Mouse (Mus musculus): Measurements from ENCODE around the gene Efcab12. TPM values are rescaled to one million over a fixed set of nuclear protein-coding genes. Genes with fewer than 3 reads are reported as not detected.

Efcab12 gene
- total and polyA plus RNA-seq, 3 experiments = 0.04 to 0.54 (median 0.12) TPM

DNA sequence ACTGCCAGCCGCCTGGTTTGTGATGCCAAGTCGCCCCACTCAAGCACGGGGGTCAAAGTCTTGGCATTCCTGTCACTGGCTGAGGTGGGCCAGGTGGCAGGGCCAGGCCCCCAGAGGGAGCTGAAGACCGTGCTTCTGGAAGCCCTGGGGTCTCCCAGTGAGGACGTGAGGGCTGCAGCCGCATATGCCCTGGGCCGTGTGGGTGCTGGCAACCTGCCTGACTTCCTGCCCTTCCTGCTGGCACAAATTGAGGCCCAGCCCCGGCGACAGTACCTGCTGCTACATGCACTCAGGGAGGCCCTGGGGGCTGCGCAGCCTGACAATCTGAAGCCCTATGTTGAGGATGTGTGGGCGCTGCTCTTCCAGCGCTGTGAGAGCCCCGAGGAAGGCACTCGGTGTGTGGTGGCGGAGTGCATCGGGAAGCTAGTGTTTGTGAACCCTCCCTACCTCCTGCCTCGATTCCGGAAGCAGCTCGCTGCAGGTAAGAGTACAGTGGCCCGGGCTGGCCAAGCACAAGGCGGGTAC lies 45.5 kb downstream of the Efcab12 start:
- Histone ChIP-seq H3K9me3 (replicated peaks; ENCODE audit: low read length) (no peaks in the 10 kb centered on the region), H3K4me2 (ENCODE audit: insufficient read depth, low read depth, poor library complexity, severe bottlenecking) (no peak overlapping the region), H3K27me3 (replicated peaks) (no peaks in the 10 kb centered on the region), H3K9ac (ENCODE audit: insufficient read depth, low read depth) (no peak overlapping the region), H3K4me3 (replicated peaks in 1 of 3; ENCODE audit: low read depth in 2 of 3, low read length in 2 of 3, poor library complexity in 1 of 3) (no peak overlapping the region), H3K79me2 (replicated peaks; ENCODE audit: control insufficient read depth, extremely low read depth, insufficient read depth, poor library complexity, severe bottlenecking) (no peaks in the 10 kb centered on the region), H3K36me3 (replicated peaks in 1 of 2; ENCODE audit: control insufficient read depth in 1 of 2, insufficient read depth in 1 of 2, low read length in 1 of 2) (peaks cover 68 to 97% of the 10 kb centered on the region in 2 experiments), H3K27ac (ENCODE audit: insufficient read depth, low read depth) (no peak overlapping the region), H3K4me1 (ENCODE audit: control insufficient read depth in 1 of 2, insufficient read depth in 2 of 2) (no peaks in the 10 kb centered on the region)
- no peak for DNase-seq (ENCODE audit: extremely low read depth)
- dilution Hi-C loops (cut with MboI; ENCODE audit: extremely low pct_ligation_motif_present, extremely low pct_unique_long_range_greater_than_20kb, low sequenced_read_pairs) = no loop called here
- in situ Hi-C loops (cut with MboI; ENCODE audit: low pct_ligation_motif_present, low pct_unique_long_range_greater_than_20kb, low sequenced_read_pairs) = no loop called here
- no peak for TF ChIP-seq EP300 (IDR thresholded peaks at IDR 0.05; ENCODE audit: low read length)
- TF ChIP-seq MAX (IDR thresholded peaks at IDR 0.05; ENCODE audit: low read length) = no peak
- no peak for TF ChIP-seq BHLHE40 (IDR thresholded peaks at IDR 0.05; ENCODE audit: low read depth, low read length)
- TF ChIP-seq E2F4 (IDR thresholded peaks at IDR 0.05; ENCODE audit: insufficient replicate concordance, low read depth, low read length) = no peak
- no peak for TF ChIP-seq UBTF (IDR thresholded peaks at IDR 0.05; ENCODE audit: low read depth, low read length)
- no peak for TF ChIP-seq ZKSCAN1 (IDR thresholded peaks at IDR 0.05; ENCODE audit: borderline replicate concordance, low read depth, low read length)
- TF ChIP-seq HCFC1 (IDR thresholded peaks at IDR 0.05; ENCODE audit: low read depth, low read length) = no peak
- no peak for TF ChIP-seq PAX5 (IDR thresholded peaks at IDR 0.05; ENCODE audit: low read length)

DNA sequence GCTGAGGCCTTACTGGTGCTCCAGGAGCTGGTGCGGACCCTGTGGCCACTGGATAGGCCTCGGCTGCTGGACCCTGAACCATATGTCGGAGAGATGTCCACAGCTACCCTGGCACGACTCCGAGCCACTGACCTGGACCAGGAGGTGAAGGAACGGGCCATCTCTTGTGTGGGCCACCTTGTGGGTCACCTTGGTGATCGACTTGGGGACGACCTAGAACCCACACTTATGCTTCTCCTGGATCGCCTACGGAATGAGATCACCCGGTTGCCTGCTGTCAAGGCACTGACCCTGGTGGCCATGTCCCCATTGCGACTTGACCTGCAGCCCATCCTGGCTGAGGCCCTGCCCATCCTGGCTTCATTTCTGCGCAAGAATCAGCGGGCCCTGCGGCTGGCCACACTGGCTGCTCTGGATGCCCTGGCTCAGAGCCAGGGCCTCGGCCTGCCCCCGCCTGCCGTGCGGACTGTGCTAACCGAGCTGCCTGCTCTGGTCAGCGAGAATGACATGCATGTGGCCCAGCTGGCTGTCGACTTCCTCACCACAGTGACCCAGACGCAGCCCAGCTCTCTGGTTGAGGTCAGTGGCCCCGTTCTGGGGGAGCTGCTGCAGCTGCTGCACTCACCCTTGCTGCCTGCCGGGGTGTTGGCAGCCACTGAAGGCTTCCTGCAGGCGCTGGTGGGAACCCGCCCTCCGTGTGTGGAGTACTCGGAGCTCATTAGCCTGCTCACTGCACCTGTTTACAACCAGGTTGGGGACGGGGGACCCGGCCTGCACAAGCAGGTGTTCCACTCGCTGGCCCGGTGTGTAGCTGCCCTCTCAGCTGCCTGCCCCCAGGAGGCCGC lies 46.1 kb downstream of the Efcab12 start:
- Histone ChIP-seq H3K9me3 (replicated peaks; ENCODE audit: low read length) (no peaks in the 10 kb centered on the region), H3K4me1 (ENCODE audit: control insufficient read depth in 1 of 2, insufficient read depth in 2 of 2) (no peaks in the 10 kb centered on the region), H3K79me2 (replicated peaks; ENCODE audit: control insufficient read depth, extremely low read depth, insufficient read depth, poor library complexity, severe bottlenecking) (no peaks in the 10 kb centered on the region), H3K36me3 (replicated peaks in 1 of 2; ENCODE audit: control insufficient read depth in 1 of 2, insufficient read depth in 1 of 2, low read length in 1 of 2) (peaks cover 67 to 95% of the 10 kb centered on the region in 2 experiments), H3K4me2 (ENCODE audit: insufficient read depth, low read depth, poor library complexity, severe bottlenecking) (no peak overlapping the region), H3K27ac (ENCODE audit: insufficient read depth, low read depth) (no peak overlapping the region), H3K27me3 (replicated peaks) (no peaks in the 10 kb centered on the region), H3K4me3 (replicated peaks in 1 of 3; ENCODE audit: low read depth in 2 of 3, low read length in 2 of 3, poor library complexity in 1 of 3) (no peak overlapping the region), H3K9ac (ENCODE audit: insufficient read depth, low read depth) (no peak overlapping the region)
- DNase-seq (ENCODE audit: extremely low read depth) = no peak
- in situ Hi-C loops (cut with MboI; ENCODE audit: low pct_ligation_motif_present, low pct_unique_long_range_greater_than_20kb, low sequenced_read_pairs) (no loop called here), dilution Hi-C loops (cut with MboI; ENCODE audit: extremely low pct_ligation_motif_present, extremely low pct_unique_long_range_greater_than_20kb, low sequenced_read_pairs) (no loop called here)
- TF ChIP-seq ETS1 (conservative IDR thresholded peaks at IDR 0.05; ENCODE audit: low read depth, low read length) (no peak), CTCF (conservative IDR thresholded peaks at IDR 0.05 in 1 of 2, IDR thresholded peaks at IDR 0.05 in 1 of 2; ENCODE audit: low read depth in 2 of 2, low read length in 2 of 2) (no peak), IRF4 (IDR thresholded peaks at IDR 0.05; ENCODE audit: low read depth, low read length) (no peak), EP300 (IDR thresholded peaks at IDR 0.05; ENCODE audit: low read length) (no peak)

- TF ChIP-seq IRF4 (IDR thresholded peaks at IDR 0.05; ENCODE audit: low read depth, low read length) = no peak
- no peak for TF ChIP-seq MYC (IDR thresholded peaks at IDR 0.05; ENCODE audit: low read depth, low read length)
- no peak for TF ChIP-seq JUN (IDR thresholded peaks at IDR 0.05; ENCODE audit: insufficient read depth, low read depth, low read length)
- in situ Hi-C loops (cut with MboI; ENCODE audit: low pct_ligation_motif_present, low pct_unique_long_range_greater_than_20kb, low sequenced_read_pairs) = no loop called here
- dilution Hi-C loops (cut with MboI; ENCODE audit: extremely low pct_ligation_motif_present, extremely low pct_unique_long_range_greater_than_20kb, low sequenced_read_pairs) = no loop called here
These were observed 47.2 kb downstream of the Efcab12 start for GRCm38 (mm10) chr6:115791016-115791415.

More at GRCm38 (mm10) chr6:115791016-115791415, 47.2 kb downstream of the Efcab12 start:
- Histone ChIP-seq H3K27me3 (replicated peaks) (no peaks in the 10 kb centered on the region), H3K36me3 (replicated peaks in 1 of 2; ENCODE audit: control insufficient read depth in 1 of 2, insufficient read depth in 1 of 2, low read length in 1 of 2) (peaks cover 70 to 95% of the 10 kb centered on the region in 2 experiments), H3K27ac (ENCODE audit: insufficient read depth, low read depth) (no peak overlapping the region), H3K9ac (ENCODE audit: insufficient read depth, low read depth) (no peak overlapping the region), H3K79me2 (replicated peaks; ENCODE audit: control insufficient read depth, extremely low read depth, insufficient read depth, poor library complexity, severe bottlenecking) (no peaks in the 10 kb centered on the region), H3K4me1 (ENCODE audit: control insufficient read depth in 1 of 2, insufficient read depth in 2 of 2) (no peaks in the 10 kb centered on the region), H3K4me2 (ENCODE audit: insufficient read depth, low read depth, poor library complexity, severe bottlenecking) (no peak overlapping the region), H3K9me3 (replicated peaks; ENCODE audit: low read length) (no peaks in the 10 kb centered on the region), H3K4me3 (replicated peaks in 1 of 3; ENCODE audit: low read depth in 2 of 3, low read length in 2 of 3, poor library complexity in 1 of 3) (no peak overlapping the region)
- no peak for DNase-seq (ENCODE audit: extremely low read depth)

Data from CH12.LX (cell line).